Mouse (Mus musculus): ENCODE results near the gene Tmem144.

Tmem144 gene

GRCm38 (mm10) chr3:79852654-79853166 is at the start of gene Tmem144:
TSS of gene Tmem144 (minus strand) at chr3:79852773.
- peak; percentile 49 for DNase-seq

GRCm38 (mm10) chr3:79901734-79902133 is 49.2 kb upstream of the Tmem144 start:
- no peak for DNase-seq

GRCm38 (mm10) chr3:79901321-79901720 is 48.7 kb upstream of the Tmem144 start:
- no peak for DNase-seq

- no peak for DNase-seq
These were observed 47.9 kb upstream of the Tmem144 start for GRCm38 (mm10) chr3:79900502-79900901.

- peak; percentile 36 for DNase-seq
These were observed 47.3 kb upstream of the Tmem144 start for GRCm38 (mm10) chr3:79899906-79900305.

GRCm38 (mm10) chr3:79898514-79898913 is 45.9 kb upstream of the Tmem144 start:
- no peak for DNase-seq

GRCm38 (mm10) chr3:79897534-79898370 is 45.2 kb upstream of the Tmem144 start:
- DNase-seq, result peak; percentile 46

- DNase-seq, result no peak
These were observed 35.4 kb upstream of the Tmem144 start for GRCm38 (mm10) chr3:79887966-79888365.

- no peak for DNase-seq
These were observed 34.7 kb upstream of the Tmem144 start for GRCm38 (mm10) chr3:79887161-79887855.

- peak; percentile 70 for DNase-seq
These were observed 34.0 kb upstream of the Tmem144 start for GRCm38 (mm10) chr3:79886357-79887091.

- peak; percentile 66 for DNase-seq
These were observed 33.2 kb upstream of the Tmem144 start for GRCm38 (mm10) chr3:79885686-79886356.

- DNase-seq, result peak; percentile 83
These were observed 32.2 kb upstream of the Tmem144 start for GRCm38 (mm10) chr3:79884761-79885189.

GRCm38 (mm10) chr3:79884305-79884704 is 31.7 kb upstream of the Tmem144 start, which contains the start of gene Fam198b:
TSS of gene Fam198b (plus strand) at chr3:79884533.
- DNase-seq, result no peak

GRCm38 (mm10) chr3:79883092-79883491 is 30.5 kb upstream of the Tmem144 start:
- peak; percentile 89 for DNase-seq

- DNase-seq, result peak; percentile 27
These were observed 29.1 kb upstream of the Tmem144 start for GRCm38 (mm10) chr3:79881645-79882044.

GRCm38 (mm10) chr3:79879246-79879645 is 26.7 kb upstream of the Tmem144 start:
- DNase-seq, result no peak

GRCm38 (mm10) chr3:79878350-79878749 is 25.8 kb upstream of the Tmem144 start:
- DNase-seq, result no peak

- DNase-seq, result no peak
These were observed 22.9 kb upstream of the Tmem144 start for GRCm38 (mm10) chr3:79875471-79875870.

GRCm38 (mm10) chr3:79867121-79867709 is 14.6 kb upstream of the Tmem144 start:
- DNase-seq, result no peak

- DNase-seq, result no peak
These were observed 14.0 kb upstream of the Tmem144 start for GRCm38 (mm10) chr3:79866526-79866925.

- DNase-seq, result no peak
These were observed 13.5 kb upstream of the Tmem144 start for GRCm38 (mm10) chr3:79866089-79866488.

- DNase-seq, result no peak
These were observed 12.3 kb upstream of the Tmem144 start for GRCm38 (mm10) chr3:79864824-79865223.
